Mouse (Mus musculus) heart, postnatal 0 days (tissue): Measurements from ENCODE around the gene Cpt1c. TPM values are rescaled to one million over a fixed set of nuclear protein-coding genes. Genes with fewer than 3 reads are reported as not detected.

Experiments used
- ATAC-seq: fragments of 200-750 bp; cut with Nextera tagmentation; 2 replicates; pipeline ENCODE4 v1.8.0; 2017; ENCODE audit warnings: low read depth, moderate number of reproducible peaks, moderate library complexity; ENCODE audit not compliant: insufficient read depth
- DNase-seq: peaks from one replicate; pipeline ENCODE4 v3.0.0-alpha.2; 2016; ENCODE audit warnings: low spot score
- H3K27ac ChIP-seq: fragments of 300-500 bp; sonication (generic); 2 replicates; pipeline ENCODE4 v1.5.1; 2014; ENCODE audit warnings: low read depth, mild to moderate bottlenecking
- H3K27me3 ChIP-seq: fragments of 300-500 bp; sonication (generic); 2 replicates; pipeline ENCODE4 v1.6.1; 2014; ENCODE audit warnings: low read length, mixed read lengths; ENCODE audit not compliant: control insufficient read depth, insufficient read depth
- H3K36me3 ChIP-seq: fragments of 300-500 bp; sonication (generic); replicated peaks from 2 replicates; pipeline ENCODE4 v1.6.1; 2014; ENCODE audit warnings: low read length, mixed read lengths; ENCODE audit not compliant: control insufficient read depth, insufficient read depth
- H3K4me1 ChIP-seq: fragments of 300-500 bp; sonication (generic); 2 replicates; pipeline ENCODE4 v1.6.1; 2014; ENCODE audit warnings: antibody characterized with exemption; ENCODE audit not compliant: control insufficient read depth, insufficient read depth
- H3K4me2 ChIP-seq: fragments of 300-500 bp; sonication (generic); 2 replicates; pipeline ENCODE4 v1.6.1; 2014; ENCODE audit warnings: low read depth, mild to moderate bottlenecking, low read length, moderate library complexity
- H3K4me3 ChIP-seq: fragments of 300-500 bp; sonication (generic); 2 replicates; pipeline ENCODE4 v1.5.1; 2014; ENCODE audit warnings: low read depth, low read length
- H3K9ac ChIP-seq: fragments of 300-500 bp; sonication (generic); replicated peaks from 2 replicates; pipeline ENCODE4 v1.6.1; 2014; ENCODE audit warnings: low read depth, low read length, mixed read lengths
- H3K9me3 ChIP-seq: fragments of 300-500 bp; sonication (generic); replicated peaks from 2 replicates; pipeline ENCODE4 v1.6.1; 2016; ENCODE audit warnings: low read length; ENCODE audit not compliant: control insufficient read depth
- CTCF ChIP-seq: IDR thresholded peaks from 2 replicates; pipeline ENCODE4 v1.5.1; 2016; ENCODE audit warnings: antibody characterized with exemption, control low read depth, low read depth
- EP300 ChIP-seq: IDR thresholded peaks from 2 replicates; pipeline ENCODE4 v1.6.1; 2016; ENCODE audit warnings: antibody characterized with exemption, low read depth
- WGBS: fragments of 180-500 bp; shearing (Covaris S2); extraction: QIAGEN DNeasy Blood & Tissue Kit; methylation state at CpG from one replicate; pipeline ENCODE4 v1.1.7; 2014; 5-methylcytosine and 5-hydroxymethylcytosine counted together
- polyA plus RNA-seq: library from polyadenylated mRNA; unstranded; fragments of >200 nt; fragmentation: Nextera tagmentation; extraction: Ambion mirVana; gene quantifications from 2 replicates; pipeline ENCODE4 v1.2.1, GENCODE M21; 2015
- total RNA-seq: library from RNA; depleted of rRNA; stranded (reverse); fragments of >200 nt; gene quantifications from 2 replicates; pipeline ENCODE4 v1.2.3, GENCODE M21; 2014; ENCODE audit warnings: low replicate concordance

Gene Cpt1c
- total and polyA plus RNA-seq, 2 experiments from 2014 or later, result 3.4 to 7.5 TPM

GRCm38 (mm10) chr7:44981539-44981938 is 6.9 kb upstream of the Cpt1c start:
- ATAC-seq, result no peak
- no peak overlapping the region for H3K27ac ChIP-seq
- no peak overlapping the region for H3K4me3 ChIP-seq
- no peaks in the 10 kb centered on the region for H3K27me3 ChIP-seq
- H3K4me2 ChIP-seq, result no peak overlapping the region
- H3K4me1 ChIP-seq, result 0 out of 2 replicates have a peak, but pooled peaks cover 12% of the 10 kb centered on the region
- 95% methylated on average over 8 of the region's 8 CpGs for WGBS
- no peak for TF ChIP-seq CTCF
- TF ChIP-seq EP300, result no peak
- H3K36me3 ChIP-seq, result peaks cover 58% of the 10 kb centered on the region
- DNase-seq, result no peak
- H3K9ac ChIP-seq, result no peak overlapping the region
- no peaks in the 10 kb centered on the region for H3K9me3 ChIP-seq

GRCm38 (mm10) chr7:44978300-44978699 is 3.6 kb upstream of the Cpt1c start:
- ATAC-seq (no peak), DNase-seq (no peak)
- Histone ChIP-seq H3K4me1 (no peaks in the 10 kb centered on the region), H3K4me2 (no peak overlapping the region), H3K36me3 (peaks cover 67% of the 10 kb centered on the region), H3K27me3 (no peaks in the 10 kb centered on the region), H3K9me3 (no peaks in the 10 kb centered on the region), H3K27ac (no peak overlapping the region), H3K9ac (no peak overlapping the region), H3K4me3 (no peak overlapping the region)
- 90% methylated on average over 3 of the region's 3 CpGs for WGBS
- TF ChIP-seq CTCF (no peak), EP300 (no peak)

GRCm38 (mm10) chr7:44975117-44975419 is 417 bp upstream of the Cpt1c start:
- Histone ChIP-seq H3K27ac (no peak overlapping the region), H3K9ac (no peak overlapping the region), H3K9me3 (no peaks in the 10 kb centered on the region), H3K4me1 (no peaks in the 10 kb centered on the region), H3K4me3 (no peak overlapping the region), H3K36me3 (peaks cover 44% of the 10 kb centered on the region), H3K4me2 (no peak overlapping the region), H3K27me3 (0 out of 2 replicates have a peak, but pooled peaks cover 3% of the 10 kb centered on the region)
- no peak for ATAC-seq
- no peak for DNase-seq
- no peak for TF ChIP-seq CTCF
- no peak for TF ChIP-seq EP300
- WGBS, result 23% methylated on average over 6 of the region's 6 CpGs

- no peaks in the 10 kb centered on the region for H3K4me1 ChIP-seq
- peaks cover 29% of the 10 kb centered on the region for H3K36me3 ChIP-seq
- peak overlapping the region; percentile 54 for H3K4me2 ChIP-seq
- no peak for TF ChIP-seq CTCF
- TF ChIP-seq EP300, result no peak
- DNase-seq (no peak), ATAC-seq (no peak)
- no peaks in the 10 kb centered on the region for H3K9me3 ChIP-seq
- 0 out of 2 replicates have a peak, but pooled peaks cover 3% of the 10 kb centered on the region for H3K27me3 ChIP-seq
- H3K9ac ChIP-seq, result 0 out of 2 replicates have a peak overlapping the region, but pooled peaks have one; percentile 3
- 40% methylated on average over 14 of the region's 14 CpGs for WGBS
- peak overlapping the region; percentile 45 for H3K4me3 ChIP-seq
- no peak overlapping the region for H3K27ac ChIP-seq
Observed at GRCm38 (mm10) chr7:44973415-44974130, 1.1 kb downstream of the Cpt1c start.

- Histone ChIP-seq H3K4me3 (no peak overlapping the region), H3K4me2 (peak overlapping the region; percentile 80; the same call in 1 of the 2 replicates), H3K9ac (no peak overlapping the region), H3K36me3 (peaks cover 5% of the 10 kb centered on the region), H3K27ac (no peak overlapping the region), H3K9me3 (no peaks in the 10 kb centered on the region), H3K4me1 (no peaks in the 10 kb centered on the region), H3K27me3 (0 out of 2 replicates have a peak, but pooled peaks cover 3% of the 10 kb centered on the region)
- no peak for DNase-seq
- ATAC-seq, result no peak
- WGBS, result 78% methylated on average over 7 of the region's 7 CpGs
- no peak for TF ChIP-seq EP300
- no peak for TF ChIP-seq CTCF
Observed at GRCm38 (mm10) chr7:44971142-44971541, 3.5 kb downstream of the Cpt1c start.
